Mouse (Mus musculus) E14TG2a.4 (cell line): Measurements from ENCODE around the gene Acot13.

Source experiments
- CTCF ChIP-seq: conservative IDR thresholded peaks from 2 replicates; pipeline ENCODE4 v1.5.1; 2014; ENCODE audit warnings: low read length
- NANOG ChIP-seq: IDR thresholded peaks from 2 replicates; pipeline ENCODE4 v1.6.1; 2014; ENCODE audit warnings: borderline replicate concordance, low read length, mixed read lengths
- POU5F1 ChIP-seq: IDR thresholded peaks from 2 replicates; pipeline ENCODE4 v1.6.1; 2014; ENCODE audit warnings: low read length, borderline replicate concordance

- no peak for TF ChIP-seq CTCF
- TF ChIP-seq POU5F1, result no peak
- TF ChIP-seq NANOG, result no peak
These were observed 13.9 kb upstream of the Acot13 start, which contains the start of gene D130043K22Rik for GRCm38 (mm10) chr13:24844983-24845955.
